Mouse (Mus musculus): ENCODE measurements around the gene Exoc3. TPM values are rescaled to one million over a fixed set of nuclear protein-coding genes. Genes with fewer than 3 reads are reported as not detected.

The Exoc3 gene
- polyA plus RNA-seq, 1 experiment from 2014 or later, result 62.0 TPM

- peaks cover 9% of the 10 kb centered on the region; the same call in 1 of the 2 replicates for H3K4me1 ChIP-seq
- H3K36me3 ChIP-seq, result no peaks in the 10 kb centered on the region
- no peak overlapping the region for H3K27ac ChIP-seq
- WGBS, result 64% methylated on average over 3 of the region's 3 CpGs
- H3K27me3 ChIP-seq (ENCODE audit: insufficient read depth, poor library complexity, severe bottlenecking), result peaks cover 92% of the 10 kb centered on the region
- no peak overlapping the region for H3K4me3 ChIP-seq
- no peaks in the 10 kb centered on the region for H3K9me3 ChIP-seq
- no peak for DNase-seq (ENCODE audit: low spot score)
Measured at GRCm38 (mm10) chr13:74122632-74123031, 85.9 kb downstream of the Exoc3 start.

GRCm38 (mm10) chr13:74121795-74122330 lies 86.7 kb downstream of the Exoc3 start:
- Histone ChIP-seq H3K9me3 (no peaks in the 10 kb centered on the region), H3K4me3 (peak overlapping the region; percentile 60), H3K27me3 (ENCODE audit: insufficient read depth, poor library complexity, severe bottlenecking) (peaks cover 85% of the 10 kb centered on the region), H3K36me3 (no peaks in the 10 kb centered on the region), H3K4me1 (peaks cover 9% of the 10 kb centered on the region; the same call in 1 of the 2 replicates), H3K27ac (no peak overlapping the region)
- DNase-seq (ENCODE audit: low spot score), result no peak
- 32% methylated on average over 14 of the region's 14 CpGs for WGBS

- Histone ChIP-seq H3K36me3 (no peaks in the 10 kb centered on the region), H3K27me3 (ENCODE audit: insufficient read depth, poor library complexity, severe bottlenecking) (peaks cover 79% of the 10 kb centered on the region), H3K4me1 (peaks cover 9% of the 10 kb centered on the region; the same call in 1 of the 2 replicates), H3K27ac (peak within 1 kb of the TSS; percentile 17; the same call in 1 of the 2 replicates), H3K4me3 (peak within 1 kb of the TSS; percentile 60), H3K9me3 (no peaks in the 10 kb centered on the region)
- under 1% methylated on average over 35 of the region's 35 CpGs for WGBS
- no peak for DNase-seq (ENCODE audit: low spot score)
Measured at GRCm38 (mm10) chr13:74121141-74121602, 87.4 kb downstream of the Exoc3 start, which contains the start of gene Slc9a3. Gene Slc9a3 (plus strand): TSS chr13:74121457.

Other genes starting within 250 kb of the Exoc3 start
- gene Zdhhc11, start 244.9 kb downstream of the Exoc3 start, polyA plus RNA-seq (2016; fragmentation: Nextera tagmentation; extraction: Ambion mirVana), result not detected in 2 replicates
- 1.9 and 3.4 TPM in 2 replicates for gene Tppp, start 199.3 kb downstream of the Exoc3 start, polyA plus RNA-seq (2016; fragmentation: Nextera tagmentation; extraction: Ambion mirVana)
- gene Cep72, start 146.4 kb downstream of the Exoc3 start, polyA plus RNA-seq (2016; fragmentation: Nextera tagmentation; extraction: Ambion mirVana), result 16.0 and 16.4 TPM in 2 replicates
- 0.04 TPM in 1 of 2 replicates, not detected in the other for gene Slc9a3, start 87.3 kb downstream of the Exoc3 start, polyA plus RNA-seq (2016; fragmentation: Nextera tagmentation; extraction: Ambion mirVana)
- gene Ahrr, start 83.6 kb upstream of the Exoc3 start, polyA plus RNA-seq (2016; fragmentation: Nextera tagmentation; extraction: Ambion mirVana), result 0.30 and 0.90 TPM in 2 replicates
- 106 and 126 TPM in 2 replicates for gene Pdcd6, start 108.8 kb upstream of the Exoc3 start, polyA plus RNA-seq (2016; fragmentation: Nextera tagmentation; extraction: Ambion mirVana)
- 345 and 502 TPM in 2 replicates for gene Sdha, start 141.5 kb upstream of the Exoc3 start, polyA plus RNA-seq (2016; fragmentation: Nextera tagmentation; extraction: Ambion mirVana)
- 50.0 and 50.2 TPM in 2 replicates for gene Ccdc127, start 141.6 kb upstream of the Exoc3 start, polyA plus RNA-seq (2016; fragmentation: Nextera tagmentation; extraction: Ambion mirVana)
- 0.09 and 0.62 TPM in 2 replicates for gene Lrrc14b, start 155.3 kb upstream of the Exoc3 start, polyA plus RNA-seq (2016; fragmentation: Nextera tagmentation; extraction: Ambion mirVana)
- gene Zfp72, start 182.1 kb upstream of the Exoc3 start, polyA plus RNA-seq (2016; fragmentation: Nextera tagmentation; extraction: Ambion mirVana), result 3.1 and 3.9 TPM in 2 replicates
- gene Ftl1-ps1, start 191.0 kb upstream of the Exoc3 start, polyA plus RNA-seq (2016; fragmentation: Nextera tagmentation; extraction: Ambion mirVana), result 70.1 and 76.2 TPM in 2 replicates

Data from heart, embryonic 10.5 days (tissue).